Mouse (Mus musculus): ENCODE measurements at regions not wholly inside any gene's neighbourhood (a gene's known extent, or its start where the extent isn't known, plus 50 kb on each side); places are given as distances from the start of the nearest gene placed in this dataset.

DNA sequence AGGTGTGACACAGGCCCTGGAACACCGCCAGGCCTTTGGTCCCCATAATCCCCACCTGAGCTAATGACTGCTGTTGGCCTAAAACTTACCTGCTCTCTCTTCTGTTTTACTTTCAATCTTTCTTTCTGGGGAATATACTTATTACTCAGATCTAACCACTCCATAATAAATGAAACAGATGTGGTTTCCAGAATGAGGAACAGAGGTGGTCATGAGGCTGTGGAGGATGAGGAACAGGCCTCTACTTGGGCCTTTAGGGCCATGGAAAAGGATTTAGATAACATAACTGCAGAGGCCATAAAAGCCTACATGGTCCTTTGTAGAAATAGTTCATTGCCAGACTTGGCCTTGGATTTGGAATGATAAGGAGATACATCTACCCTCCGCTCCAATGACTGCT is 74.1 kb downstream of the B3gnt5 start:
- no peak for DNase-seq

DNA sequence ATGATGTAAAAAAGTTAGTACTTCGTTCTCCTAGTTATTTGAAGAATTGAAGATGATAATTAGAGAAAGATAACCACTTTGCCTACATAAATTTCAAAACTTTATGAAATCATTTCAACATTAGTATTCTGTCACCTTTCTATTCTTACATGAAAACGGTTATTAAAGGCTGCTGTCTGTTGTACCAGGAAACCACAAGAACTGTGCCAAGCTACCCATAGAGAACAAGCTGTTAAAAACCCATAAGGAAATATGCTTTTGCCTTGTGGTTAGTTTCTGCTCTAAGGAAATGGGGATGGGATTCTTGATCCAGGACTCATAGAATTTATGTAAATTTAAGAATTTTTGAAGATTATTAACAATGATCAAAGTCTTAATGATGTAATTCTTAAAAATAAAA is 74.7 kb downstream of the B3gnt5 start:
- no peak for DNase-seq

DNA sequence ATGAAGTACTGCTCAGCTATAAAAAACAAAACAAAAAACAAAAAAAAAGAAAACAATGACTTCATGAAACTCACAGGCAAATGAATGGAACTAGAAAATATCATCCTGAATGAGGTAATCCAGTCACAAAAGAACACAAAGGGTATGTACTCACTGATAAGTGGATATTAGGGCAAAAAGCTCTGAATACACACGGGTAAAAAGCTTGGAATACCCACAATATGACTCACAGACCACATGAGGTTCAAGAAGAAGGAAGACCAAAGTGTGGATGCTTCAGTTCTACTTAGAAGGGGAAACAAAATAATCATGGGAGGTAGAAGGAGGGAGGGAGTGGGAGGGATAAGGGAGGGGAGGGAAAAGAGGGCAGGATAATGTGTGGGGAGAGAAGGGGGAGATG is 79.8 kb downstream of the B3gnt5 start:
- DNase-seq: no peak

DNA sequence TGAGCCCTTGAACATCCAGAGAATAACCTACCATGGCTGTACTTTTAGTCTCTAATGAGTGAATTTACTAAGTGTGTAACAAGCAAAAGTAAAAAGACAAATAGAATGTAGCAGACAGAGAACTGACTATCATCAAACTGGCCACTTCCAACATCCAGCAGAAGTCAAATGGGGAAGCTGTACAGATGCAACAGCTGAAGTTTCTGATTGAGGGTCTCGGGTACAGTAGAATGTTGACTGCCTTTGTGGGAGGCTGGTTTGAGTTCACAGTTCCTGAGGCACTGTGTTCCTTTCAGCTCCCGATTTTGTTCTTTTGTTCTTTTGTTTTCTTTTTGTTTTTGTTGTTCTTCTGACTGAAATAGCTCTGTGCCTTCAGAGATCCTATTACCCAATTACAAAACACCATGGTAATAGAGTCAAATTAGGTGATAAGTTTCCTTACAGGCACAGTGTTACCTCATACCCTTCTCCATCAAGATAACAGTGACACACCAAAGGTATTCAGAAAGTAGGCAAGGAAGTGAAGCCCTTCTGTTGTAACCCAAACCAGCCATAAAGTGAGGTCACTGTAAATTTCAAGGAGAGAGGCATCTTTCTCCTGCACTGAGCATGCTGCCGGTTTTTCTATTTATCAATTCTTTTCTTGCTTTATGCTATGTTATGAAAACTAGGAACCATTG is 82.5 kb downstream of the B3gnt5 start:
- DNase-seq: no peak

DNA sequence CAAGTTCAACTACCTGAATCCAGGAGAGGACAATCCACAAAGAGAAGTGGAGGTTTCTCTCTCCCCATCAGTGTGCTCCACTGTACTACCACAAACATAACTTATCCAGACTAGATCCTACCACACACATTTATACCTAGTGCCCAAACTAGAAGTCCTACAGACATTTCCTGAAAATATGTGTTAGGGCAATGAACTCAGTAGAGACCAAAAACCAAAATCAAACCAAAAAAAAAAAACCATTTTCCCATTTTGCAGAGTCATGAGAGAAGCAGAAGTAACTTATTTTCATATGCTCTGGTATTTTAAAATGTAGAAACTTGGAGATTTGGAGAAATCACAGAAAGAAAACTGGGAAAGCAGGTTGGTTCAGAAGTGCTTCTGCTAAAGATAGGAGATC is 83.7 kb downstream of the B3gnt5 start:
- DNase-seq: no peak

DNA sequence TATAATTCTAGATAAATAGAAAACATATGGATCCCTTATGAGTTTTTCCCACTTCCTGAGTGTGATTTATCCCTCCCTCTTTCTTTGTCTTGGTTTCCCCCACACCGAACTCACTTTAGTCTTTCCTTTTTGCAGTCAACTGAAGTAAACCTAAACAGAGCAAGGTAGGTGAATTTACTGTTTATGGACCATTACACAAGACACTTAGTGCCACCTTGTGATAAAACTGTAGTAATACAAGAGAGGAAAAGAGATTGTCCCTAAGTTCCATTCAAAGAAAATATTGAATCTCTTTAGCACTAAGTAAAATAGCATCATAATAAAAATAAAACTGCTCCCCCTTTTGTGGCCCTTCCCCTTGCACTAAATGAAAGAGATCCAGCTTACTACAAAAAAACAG is 88.4 kb downstream of the B3gnt5 start:
- DNase-seq: no peak

DNA sequence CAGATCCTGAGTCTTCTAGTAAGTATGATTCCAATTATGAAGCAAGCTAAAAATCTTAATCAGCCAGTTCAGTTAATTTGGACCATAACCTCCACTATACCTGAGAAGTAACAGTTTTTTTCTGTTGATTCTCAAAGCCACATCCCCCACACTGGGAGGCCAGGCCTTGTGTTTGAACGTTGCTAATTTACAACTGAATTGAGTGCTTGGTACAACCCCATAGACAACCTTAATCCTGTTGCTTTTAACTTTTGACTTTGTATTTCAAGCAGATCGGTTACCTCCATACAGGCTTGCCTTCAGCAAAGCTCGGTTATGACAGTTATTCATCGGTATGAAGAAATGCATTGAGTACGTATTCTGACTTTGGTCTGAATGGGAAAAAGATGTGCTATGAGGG is 105.3 kb downstream of the B3gnt5 start:
- no peak for DNase-seq

DNA sequence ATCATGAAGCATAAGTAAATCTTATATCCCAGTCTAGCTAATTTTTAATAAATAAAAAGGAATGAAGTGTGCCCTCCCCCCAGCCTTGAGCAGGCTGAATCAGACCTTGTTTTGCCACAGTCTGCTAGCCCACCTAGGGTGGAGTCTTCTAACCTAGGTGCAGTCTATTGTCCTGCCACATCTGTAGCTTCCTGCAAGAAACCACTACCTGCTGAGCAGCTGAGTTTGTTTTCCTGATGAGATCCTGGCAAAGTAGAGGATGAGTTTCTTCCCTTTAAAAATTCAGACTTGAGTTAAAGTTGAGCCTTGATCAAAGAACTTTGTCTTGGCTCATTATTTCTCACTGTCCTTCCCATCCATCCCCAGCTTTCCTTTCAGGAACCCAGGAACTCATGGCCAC is 105.9 kb downstream of the B3gnt5 start:
- no peak for DNase-seq

DNA sequence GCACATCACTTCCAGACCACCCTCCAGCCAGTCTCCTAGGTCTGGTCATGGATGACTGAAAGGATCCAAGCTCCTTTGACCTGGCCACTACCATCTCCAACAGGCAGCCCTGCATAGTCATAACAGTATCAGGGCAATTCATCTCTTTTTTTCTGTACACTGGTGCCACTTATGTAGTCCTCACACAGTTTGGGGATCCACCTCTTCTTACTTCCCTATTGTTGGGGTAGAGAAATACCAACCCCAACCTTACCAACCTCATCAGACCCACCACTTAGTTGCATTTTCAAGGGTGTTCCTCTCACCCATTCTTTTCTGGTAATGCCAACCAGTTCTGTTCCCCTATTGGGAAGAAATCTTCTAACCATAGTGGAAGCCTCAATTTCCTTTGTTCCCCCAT is 109.4 kb downstream of the B3gnt5 start:
- no peak for DNase-seq

DNA sequence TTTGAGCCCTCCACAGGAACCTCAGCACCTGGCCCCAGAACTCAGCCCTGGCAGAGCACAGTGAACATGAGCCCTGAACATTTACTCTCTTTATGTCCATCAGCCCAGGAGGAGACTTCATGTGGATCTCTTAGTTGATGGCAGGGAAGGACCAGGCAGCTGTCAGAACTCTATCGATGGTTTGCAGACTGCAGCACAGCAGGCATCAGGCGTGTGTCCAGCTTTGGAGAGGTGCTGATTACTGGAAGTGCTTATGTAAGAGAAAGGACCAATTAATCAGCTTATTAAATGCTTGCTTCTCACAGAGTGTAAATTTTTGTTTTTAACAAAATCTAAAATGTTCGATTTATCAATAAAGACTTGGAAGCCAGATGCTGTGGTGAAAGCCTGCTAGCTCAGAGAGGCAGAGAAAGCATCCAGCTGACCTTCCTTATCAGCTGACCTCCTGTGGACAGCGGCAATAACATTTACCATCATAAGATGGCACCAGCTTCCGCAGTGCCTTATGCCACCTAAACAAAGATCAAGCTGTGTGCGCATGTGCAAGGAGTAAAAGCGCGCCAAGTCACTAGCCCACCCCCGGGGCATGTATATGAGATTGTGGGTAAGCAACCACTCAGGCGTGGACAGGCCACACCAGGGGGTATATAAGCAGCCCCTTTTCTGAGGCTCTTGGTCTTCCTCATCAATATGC is 105.8 kb downstream of the Klhl6 start:
- no peak for DNase-seq

DNA sequence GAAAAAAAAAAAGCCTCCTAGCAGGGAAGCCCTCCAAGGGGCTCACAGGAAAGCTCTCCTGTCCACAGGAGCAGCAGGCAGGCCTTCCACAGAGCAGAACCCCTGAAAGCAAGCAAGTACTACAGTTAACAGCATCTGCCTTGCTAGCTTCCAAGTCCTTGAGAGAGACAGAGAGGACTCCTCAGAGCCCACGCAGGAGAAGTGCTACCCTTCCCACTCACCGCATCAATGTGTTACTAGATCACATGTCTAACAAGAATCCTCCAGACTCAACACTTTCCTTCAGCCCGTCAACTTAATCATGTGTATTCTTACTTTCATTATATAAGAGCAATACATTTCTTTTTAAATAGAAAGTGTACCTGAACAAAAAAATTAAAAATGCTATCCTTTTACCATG is 99.9 kb downstream of the Klhl6 start:
- no peak for DNase-seq

DNA sequence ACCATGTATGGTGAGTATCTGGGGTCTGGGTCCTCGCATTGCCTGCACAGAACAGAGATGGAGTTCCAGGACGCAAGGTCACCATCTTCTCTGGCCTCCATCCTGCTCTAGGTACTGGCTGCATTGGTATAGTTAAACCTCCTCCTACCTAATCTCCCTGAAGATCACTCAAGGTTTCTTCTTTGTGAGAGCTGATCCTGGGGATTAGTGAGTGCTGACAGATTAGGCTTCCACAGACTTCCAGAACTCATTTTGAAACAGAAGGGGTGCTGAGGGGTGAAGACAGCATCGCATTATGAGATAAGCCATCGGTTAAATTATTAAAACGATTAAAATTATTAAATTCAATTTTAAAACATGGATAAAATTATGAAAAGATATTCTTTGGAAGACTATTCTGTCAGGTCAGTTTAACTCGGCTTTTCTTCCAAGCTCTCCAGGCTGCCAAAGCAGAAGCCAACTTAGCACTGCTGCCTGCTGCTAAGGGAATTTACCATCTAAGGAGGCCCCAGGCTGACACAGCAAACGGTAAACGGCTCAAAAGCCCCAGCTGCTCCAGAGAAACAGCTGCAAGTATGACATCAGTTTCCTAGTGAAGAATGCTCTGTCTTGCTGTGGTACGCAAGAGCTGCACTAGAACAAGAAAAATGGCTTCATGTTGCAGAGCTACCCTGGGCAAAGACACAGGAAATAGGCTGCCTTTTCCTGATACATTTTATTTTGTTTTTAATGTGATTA is 98.9 kb downstream of the Klhl6 start:
- DNase-seq: peak in 1 of 2 experiments; percentile 19

DNA sequence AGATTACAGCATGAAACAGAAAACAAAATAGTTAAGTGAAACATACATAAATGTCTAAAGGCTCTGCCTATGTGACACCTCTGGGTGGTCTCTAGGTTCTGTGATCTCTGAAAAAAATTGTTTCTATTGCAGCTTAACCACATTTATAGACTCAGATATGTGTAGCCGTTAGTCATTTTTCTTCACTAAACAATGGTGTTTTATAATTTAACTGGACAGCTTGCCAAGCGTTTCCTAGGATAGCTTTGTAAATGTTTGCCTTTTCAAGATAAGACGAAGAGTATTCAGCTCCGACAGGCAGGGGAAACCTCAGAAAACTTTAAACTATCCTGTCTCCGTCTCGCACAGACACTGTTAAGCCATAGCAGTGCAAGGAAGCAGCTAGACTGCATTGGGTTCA is 98.3 kb downstream of the Klhl6 start:
- DNase-seq: peak in 1 of 2 experiments; percentile 24

DNA sequence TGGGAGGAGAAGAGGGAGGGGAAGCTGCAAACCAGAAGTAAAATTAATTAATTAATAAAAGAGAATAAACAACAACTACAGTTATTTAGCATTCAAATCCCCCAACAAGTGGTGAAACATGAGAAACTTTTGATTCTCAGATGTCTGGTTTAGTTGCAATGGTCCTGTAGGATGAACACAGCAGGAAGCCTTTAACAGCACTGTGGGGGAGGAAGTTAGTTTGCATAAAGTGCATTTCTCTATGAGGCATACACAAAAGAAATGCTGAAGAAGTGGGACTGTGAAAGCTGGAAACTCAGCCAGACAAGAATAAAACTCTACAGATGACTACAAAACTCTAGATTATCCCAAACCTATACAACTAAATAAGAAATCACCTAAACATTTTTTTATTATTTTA is 96.2 kb downstream of the Klhl6 start:
- no peak for DNase-seq

DNA sequence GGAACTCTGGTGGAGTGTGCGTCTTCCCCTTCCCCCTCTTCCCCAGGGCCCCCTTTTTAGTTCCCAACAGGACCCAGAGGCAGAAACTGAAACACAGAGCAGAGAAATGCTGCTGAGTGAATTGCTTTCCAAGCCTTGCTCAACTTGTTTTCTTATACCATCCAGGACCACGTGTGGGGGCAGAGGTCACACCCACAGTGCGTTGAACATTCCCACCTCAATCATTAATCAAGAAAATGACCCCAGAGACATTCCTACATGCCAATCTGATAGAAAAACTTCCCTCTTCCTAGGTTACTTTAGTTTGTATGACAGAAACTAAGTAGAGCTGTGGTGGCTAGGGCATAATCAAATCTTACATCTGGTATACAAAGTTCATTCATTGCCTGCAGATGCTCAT is 93.3 kb downstream of the Klhl6 start:
- DNase-seq: no peak

DNA sequence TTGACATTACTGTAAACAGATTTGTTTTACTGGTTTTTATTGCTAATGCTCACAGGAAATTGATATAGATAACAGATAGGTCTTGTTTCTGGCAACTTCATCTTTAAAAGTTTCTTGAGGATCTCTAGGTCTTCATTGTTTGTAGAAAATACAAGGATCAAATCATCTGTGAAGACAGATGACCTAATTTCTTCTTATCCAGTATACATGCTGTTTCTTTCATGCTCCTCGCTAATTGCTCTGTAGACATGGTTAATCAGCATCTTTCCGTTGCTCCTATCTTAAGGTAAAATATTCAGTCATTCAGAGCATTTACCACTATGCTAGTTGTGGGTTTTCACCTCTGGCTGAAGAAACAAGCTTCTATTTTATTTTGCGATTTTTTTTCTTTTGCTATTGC is 91.4 kb downstream of the Klhl6 start:
- no peak for DNase-seq

DNA sequence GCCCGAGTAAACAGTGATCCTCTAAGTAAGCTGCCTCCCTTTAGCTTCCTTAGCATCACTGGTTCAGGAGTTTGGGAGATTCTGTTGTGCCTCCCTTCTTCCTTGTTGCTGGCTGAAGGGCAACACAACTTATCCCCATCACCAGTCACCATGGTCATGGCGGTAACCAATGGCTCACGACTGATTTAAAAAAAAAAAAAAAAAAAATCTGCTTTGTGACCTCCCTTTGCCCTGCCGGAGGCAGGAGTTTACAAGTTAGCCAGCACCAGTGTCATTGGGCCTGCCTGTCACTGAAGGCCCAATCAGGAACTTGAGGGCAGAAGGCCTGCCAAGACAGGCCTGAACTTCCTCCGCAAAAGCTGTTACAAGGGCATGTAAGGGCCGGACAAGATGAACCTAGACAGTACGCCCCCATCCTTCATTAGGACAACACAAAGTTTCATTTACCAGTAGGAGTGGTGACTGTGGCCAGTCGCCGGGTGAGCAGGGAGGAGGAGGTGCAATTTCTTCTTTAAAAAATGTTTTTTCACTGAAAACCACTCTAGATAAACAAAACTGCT is 88.3 kb downstream of the Klhl6 start:
- DNase-seq: no peak
